Mouse (Mus musculus) fat pad, adult 2 months (tissue): ENCODE results near the gene Fam189b.

Experiments
- DNase-seq: peaks from one replicate; pipeline ENCODE4 v3.0.0-alpha.2; 2011; ENCODE audit warnings: low read depth, low spot score; ENCODE audit errors: extremely low read depth

Fam189b gene

DNA sequence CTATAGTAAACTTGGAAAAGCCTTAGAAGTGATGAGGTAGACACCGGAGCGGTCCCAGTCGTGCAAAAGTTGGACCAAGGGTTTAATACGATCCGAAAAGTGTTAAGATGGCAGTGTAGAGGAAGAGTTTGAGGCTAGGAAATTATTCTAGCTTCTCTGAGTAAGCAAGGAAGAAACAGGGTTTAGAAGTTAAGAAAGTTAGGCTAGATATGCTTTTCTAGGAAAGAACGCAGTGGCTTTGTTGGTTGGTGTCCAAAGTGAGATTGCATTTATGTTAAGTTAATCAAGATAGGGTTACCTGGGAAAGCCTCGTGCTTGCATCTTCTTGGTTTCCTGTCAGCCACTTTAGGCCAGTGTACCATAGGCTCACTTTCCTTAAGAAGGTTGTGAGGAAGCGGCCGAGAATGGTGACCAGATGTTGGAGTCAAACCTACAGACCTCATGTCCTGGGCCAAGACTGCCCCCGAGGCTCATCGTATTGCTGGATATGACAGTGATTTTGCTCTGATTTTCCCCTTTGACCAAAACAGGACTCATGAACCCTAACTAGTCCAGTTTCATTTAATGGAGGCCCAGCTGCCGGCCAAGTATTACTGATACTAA lies 17.6 kb upstream of the Fam189b start:
- no peak for DNase-seq

DNA sequence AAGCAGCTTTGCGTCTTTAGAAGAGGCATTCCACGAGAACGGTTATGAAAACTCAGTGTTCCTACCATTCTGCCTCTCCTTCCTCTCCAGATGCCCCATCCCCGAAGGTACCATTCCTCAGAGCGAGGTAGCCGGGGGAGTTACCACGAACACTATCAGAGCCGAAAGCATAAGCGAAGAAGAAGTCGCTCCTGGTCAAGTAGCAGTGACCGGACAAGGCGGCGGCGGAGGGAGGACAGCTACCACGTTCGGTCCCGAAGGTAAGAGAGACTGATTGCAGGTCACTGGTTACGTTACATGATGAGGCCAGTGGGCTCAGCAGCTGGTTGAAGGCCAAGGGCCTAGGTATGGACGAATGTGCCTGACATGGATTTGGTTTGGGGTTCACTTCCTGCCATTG lies 16.0 kb upstream of the Fam189b start:
- no peak for DNase-seq

DNA sequence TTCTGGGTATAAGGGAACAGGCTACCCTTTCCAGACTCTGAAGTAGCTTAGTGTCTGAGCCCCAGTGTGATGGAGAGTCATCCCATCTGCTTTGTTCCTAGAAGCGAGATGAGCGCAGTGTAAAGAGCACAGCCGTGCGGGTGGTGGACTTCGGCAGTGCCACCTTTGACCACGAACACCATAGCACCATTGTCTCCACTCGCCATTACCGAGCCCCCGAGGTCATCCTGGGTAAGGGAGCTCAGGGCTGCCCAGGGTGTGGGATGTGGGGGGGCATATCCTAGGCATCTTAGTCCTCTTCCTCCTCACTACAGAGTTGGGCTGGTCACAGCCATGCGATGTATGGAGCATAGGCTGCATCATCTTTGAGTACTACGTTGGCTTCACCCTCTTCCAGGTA lies 8.1 kb upstream of the Fam189b start:
- no peak for DNase-seq

DNA sequence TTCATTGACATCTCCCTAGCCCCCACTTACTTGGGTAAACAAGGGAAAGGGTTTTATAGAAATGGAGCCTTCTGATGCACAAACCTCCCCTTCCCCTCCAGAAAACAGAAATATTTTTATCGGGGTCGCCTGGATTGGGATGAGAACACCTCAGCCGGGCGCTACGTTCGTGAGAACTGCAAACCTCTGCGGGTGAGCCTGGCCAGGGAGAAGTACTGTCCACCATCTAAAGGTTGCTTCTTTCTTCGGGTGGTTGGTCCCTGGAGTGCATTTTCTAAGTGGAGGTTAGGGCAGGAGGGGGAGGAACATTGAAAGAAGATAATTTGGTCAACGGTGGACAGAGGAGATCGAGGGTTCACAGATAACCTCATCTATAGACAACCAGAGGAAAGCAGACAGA lies 7.4 kb upstream of the Fam189b start:
- DNase-seq = no peak

DNA sequence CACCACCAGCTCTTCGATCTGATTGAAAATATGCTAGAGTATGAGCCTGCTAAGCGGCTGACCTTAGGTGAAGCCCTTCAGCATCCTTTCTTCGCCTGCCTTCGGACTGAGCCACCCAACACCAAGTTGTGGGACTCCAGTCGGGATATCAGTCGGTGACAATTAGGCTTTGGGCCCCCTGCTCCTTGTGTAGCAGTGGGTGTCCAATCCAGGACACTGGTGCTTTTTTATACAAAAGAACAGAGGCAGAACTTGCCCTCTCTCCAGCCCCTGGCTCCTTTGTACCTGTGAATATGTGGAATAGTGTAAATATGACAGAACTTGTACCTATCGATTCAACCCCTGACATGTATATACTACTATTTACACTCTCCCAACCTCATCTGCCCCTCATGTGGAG lies 6.5 kb upstream of the Fam189b start:
- no peak for DNase-seq

DNA sequence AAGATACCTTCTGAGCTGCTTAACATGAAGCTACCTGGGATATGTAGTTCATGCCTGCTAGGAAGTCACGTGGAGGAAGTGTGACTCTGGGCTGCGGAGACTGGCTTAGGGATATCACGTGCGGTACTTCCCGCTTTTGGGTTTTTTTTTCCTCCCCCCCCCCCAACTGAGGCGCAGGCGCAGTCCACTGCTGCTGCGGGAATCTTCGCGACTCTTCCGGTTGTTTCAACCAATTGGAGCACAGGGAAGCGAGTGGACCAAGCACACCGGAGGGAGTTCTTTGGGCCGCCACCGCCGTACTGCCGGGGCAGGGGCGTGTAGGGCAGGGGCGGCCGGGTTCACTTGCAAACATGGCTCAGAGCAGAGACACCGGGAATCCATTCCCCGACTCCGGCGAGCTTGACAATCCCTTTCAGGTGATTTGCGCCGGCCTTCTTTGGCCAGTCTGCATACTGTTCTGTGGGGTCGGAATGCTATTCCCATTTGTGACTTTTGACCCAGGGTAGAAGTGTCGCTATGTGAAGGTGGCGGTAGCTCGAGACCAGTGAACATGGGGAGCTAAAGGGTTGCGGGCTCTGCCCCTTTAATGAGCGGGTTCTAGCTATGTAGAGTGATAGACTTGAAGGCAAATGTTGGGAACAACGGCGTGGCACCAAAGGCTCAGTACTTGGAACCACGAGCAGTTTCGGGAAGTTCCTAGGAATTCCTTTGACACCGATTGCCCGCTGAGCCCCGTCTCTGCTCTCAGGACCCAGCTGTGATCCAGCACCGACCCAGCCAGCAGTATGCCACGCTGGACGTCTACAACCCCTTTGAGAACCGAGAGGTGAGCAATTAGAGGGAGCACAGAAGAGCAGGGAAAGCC lies 5.5 kb upstream of the Fam189b start, which contains the start of gene Scamp3:
Gene Scamp3 (plus strand): TSS at position 232 of the 865 bp plus-strand sequence.
- peak; percentile 75 for DNase-seq

DNA sequence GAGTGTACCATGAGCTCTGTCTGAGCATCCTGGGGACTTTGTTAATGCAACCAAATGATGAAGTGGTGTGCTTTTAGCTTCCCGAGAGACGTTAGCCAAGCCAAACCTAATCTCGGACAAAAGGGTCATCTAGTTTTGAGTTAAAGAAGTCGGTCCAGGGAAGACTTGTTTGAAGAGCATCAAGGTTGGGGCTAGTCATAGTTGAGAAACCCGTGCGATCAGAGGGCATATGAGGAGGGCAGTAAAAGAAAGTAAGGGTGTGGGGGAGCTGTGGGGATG lies 4.9 kb upstream of the Fam189b start:
- DNase-seq = no peak

DNA sequence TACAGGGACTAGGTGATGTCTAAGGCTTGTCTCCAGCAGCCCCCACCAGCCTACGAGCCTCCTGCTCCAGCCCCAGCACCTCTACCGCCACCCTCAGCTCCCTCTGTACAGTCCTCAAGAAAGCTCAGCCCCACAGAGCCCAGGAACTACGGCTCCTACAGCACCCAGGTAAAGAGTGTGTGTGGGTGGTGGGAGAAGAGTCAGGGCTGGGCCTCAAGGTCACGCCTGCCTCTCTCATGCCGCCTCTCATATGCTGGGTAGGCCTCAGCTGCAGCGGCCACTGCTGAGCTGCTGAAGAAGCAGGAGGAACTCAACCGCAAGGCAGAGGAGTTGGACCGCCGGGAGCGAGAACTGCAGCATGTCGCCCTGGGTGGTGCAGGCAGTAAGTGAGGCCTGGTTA lies 3.9 kb upstream of the Fam189b start:
- DNase-seq = no peak

DNA sequence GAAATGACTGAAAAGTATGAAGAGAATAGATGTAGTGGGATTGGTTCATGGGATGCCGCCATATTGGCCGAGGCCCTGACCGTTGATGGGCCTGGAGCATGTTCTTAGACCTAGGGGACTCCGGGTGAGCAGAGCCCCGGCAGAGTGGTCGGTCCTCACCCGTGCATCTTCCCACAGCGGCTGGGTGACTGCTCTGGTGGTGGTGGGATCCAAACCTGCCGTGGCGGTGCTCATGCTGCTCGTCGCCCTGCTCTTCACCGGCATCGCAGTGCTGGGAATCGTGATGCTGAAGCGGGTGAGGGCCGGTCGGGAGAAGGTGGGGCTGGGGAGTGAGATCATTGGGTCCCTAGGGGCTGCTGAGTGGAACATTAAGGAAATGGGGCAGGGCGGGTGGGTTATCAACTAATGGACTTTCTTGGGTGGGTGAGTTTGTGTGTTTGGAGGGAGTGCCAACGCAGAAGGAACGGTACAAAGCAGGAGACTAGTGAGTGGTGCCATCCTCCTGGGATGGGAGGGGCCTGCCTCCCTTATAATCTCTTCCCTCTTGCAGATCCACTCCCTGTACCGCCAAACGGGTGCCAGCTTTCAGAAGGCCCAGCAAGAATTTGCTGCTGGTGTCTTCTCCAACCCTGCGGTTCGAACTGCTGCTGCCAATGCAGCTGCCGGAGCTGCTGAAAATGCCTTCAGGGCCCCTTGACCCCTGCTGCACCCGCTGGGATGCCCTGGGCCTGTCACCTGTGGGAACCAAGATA lies 1.0 kb upstream of the Fam189b start:
- DNase-seq = no peak

DNA sequence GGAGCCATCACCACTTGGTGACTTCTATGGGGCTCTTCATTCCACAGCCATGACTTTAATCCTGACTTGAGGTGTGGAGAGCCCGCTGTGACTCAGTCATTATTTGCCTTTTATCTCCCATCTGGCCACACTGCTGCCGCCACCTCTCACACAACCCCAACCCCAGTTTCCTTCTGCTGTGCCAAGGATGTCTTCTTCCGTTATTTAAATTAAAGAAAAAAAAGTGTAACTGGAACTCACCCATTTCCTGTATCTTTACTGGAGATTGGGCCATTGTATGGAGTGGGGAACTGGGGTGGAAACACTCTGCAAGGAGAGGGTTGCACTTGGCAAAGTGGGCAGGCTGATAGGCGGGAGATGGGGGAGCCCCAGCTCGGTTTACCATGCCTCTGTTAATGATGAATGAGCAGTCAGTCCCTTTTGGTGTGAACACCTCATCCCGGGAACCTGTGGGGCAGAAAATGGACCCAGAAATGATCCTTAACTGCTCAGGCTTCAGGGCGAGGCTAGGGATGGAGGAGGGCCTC lies 349 bp upstream of the Fam189b start:
- DNase-seq = no peak

DNA sequence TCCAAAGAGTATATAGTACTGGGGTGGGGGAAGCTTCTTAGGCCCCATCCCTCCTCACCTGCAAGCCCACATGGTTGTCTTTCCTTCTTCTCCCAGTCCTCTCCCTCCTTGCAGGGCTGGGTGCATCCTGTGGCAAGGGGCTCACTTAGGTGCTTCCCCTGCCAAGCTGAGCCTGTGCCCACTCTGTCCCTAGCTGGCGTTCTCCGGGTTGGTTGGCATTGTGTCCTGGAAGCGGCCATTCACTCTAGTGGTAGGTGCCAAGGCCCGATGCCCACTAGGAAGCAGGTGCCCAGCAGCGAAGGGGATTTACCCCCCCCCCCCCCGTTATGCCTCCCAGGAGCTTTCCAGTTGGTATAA lies 994 bp downstream of the Fam189b start:
- no peak for DNase-seq

DNA sequence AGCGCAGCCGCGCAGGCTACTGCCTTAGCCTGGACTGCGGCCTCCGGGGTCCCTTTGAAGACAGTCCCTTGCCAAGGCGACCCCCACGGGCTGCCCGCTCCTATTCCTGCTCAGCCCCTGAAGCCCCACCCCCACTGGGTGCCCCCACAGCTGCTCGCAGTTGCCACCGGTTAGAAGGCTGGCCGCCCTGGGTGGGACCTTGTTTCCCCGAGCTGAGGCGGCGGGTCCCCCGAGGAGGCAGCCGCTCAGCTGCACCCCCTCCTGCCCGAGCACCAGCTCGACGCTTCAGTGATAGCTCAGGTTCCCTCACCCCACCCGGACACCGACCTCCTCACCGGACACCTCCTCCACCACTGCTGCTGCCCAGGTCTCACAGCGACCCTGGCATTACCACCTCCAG lies 4.3 kb downstream of the Fam189b start:
- DNase-seq = no peak

DNA sequence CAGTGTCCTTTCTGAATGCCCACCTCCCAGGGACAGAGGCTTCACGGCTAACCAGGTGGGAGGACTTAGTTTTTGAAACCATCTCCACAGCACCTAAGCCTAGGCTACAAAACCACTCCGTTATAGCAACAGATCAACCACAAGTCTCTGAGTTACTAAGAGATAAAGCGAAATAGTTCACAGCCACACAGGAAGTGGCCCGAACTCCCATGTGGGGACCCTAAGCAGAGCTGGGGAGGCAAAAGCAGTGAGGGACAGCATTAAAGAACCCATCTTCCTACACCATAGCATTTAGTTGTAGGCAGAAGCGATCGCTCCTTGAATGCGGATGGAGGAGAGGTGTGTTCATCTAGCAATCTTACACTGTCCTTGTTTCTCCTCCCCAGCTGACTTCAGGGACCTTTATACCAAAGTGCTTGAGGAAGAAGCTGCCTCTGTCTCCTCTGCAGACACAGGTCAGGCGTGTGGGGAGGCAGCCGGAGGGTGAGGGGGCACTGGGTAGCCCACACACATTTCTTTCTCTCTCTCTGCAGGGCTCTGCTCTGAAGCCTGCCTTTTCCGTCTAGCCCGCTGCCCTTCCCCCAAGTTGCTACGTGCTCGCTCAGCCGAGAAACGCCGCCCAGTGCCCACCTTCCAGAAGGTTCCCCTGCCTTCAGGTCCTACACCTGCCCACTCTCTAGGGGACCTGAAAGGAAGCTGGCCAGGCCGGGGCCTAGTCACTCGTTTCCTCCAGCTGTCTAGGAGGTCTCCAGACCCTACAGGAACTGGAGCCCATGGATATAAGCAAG lies 4.9 kb downstream of the Fam189b start:
- DNase-seq = no peak

DNA sequence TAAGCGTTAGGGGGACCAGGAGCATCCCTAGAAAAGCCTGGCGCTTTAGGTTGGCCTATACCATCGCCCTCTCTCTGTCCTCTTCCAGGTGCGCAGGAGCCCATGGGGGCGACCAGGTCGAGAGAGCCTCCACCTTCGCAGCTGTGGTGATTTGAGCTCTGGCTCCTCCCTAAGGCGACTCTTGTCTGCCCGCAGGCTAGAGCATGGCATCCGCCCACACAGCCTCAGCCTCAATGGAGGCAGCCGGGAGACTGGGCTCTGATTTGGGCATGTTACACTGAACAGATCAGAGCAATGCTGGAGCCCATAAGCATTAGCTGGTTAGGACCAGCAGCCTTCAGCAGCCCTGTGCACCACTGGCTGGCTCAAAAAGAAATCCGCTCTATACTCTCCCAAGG lies 5.5 kb downstream of the Fam189b start:
- no peak for DNase-seq

DNA sequence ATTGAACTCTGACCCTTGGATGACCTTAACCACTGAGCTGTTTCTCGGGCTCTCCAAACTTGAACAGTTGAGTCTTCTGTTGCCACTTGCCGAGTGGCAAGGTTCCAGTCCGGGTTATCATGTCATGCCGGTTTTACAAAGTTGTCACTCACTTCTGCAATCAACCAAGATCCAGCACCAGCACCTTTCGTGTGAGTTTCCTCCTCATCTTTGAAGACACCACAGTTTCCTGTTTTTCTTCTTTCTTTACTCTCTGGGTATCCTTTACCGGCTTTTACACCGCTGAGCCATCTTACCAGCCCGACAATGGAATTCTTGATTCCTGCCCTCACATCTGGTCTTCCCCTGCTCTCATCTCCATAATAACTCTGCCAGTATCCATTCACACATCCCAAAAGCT lies 7.5 kb downstream of the Fam189b start:
- no peak for DNase-seq

DNA sequence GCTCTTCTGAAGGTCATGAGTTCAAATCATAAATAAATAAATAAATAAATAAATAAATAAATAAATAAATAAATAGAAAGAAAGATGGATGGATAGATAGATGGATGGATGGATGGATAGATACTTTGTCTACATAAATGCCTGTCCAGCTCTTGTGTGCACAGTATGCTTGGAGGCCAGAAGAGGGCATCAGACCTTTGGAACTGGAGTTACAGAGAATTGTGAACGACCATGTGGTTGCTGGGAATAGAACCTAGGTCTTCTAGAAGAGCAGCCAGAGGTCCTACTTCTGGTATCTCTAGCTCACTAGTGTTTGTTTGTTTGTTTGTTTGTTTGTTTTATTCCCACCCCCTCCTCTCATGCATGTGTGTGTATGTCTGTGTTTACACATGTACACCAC lies 10.4 kb downstream of the Fam189b start:
- DNase-seq = no peak

DNA sequence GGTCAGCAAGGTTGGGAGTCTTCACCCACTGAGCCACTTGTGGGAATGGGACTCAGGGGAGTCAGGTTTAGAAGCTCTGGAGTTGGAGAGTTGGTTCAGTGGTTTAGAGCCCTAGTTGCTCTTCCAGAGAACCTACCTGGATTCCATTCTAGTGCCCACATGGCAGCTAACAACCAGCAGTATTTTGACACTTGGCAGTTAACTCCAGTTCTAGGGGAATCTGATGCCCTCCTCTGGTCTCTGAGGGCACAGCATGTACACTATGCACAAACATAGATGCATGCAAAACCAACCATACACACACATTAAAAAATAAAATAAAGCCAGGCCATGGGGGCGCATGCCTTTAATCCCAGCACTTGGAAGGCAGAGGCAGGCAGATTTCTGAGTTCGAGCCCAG lies 10.9 kb downstream of the Fam189b start:
- DNase-seq = no peak

DNA sequence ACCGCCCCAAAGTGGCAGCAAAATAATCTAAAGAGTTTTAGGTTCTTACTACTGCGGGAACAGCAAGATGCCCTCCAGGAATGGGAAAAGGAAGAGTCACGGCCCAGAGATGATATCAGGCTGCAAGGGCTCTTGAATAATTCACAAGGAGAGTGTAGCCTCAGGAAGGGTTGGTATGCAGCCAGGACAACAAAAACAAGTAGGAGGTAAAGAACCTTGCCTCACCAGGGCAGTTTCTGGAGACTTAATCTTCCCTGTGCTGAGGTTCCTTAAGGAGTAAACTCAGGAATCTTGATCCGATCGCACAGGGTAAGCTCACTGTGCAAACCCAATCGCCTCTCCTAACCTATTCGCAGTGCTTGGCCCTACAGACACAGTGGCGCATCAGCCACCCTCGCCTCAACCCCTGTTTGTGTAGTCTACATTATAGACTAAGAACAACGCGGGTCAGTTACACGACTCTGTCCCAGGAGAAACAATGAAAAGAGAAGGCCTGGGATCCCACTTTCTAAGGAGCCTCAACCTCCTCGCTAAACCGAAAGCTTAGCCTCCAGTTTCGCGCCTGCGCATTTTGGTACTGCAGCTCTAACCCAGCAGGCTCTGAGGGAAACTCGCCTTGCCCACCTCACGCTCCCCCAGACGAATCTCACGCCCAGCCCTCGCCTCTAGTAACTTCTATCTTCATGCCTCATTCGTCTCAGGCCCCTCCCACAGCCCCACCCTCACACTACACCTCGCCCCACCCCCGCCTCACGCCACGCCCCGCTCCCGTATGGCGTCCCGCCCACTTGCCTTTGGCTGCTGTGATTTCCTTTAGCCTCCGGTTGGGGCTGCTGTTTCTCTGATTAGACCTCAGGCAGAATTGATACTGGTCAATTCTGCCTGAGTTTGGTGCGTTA lies 13.3 kb downstream of the Fam189b start:
- DNase-seq = peak; percentile 77

DNA sequence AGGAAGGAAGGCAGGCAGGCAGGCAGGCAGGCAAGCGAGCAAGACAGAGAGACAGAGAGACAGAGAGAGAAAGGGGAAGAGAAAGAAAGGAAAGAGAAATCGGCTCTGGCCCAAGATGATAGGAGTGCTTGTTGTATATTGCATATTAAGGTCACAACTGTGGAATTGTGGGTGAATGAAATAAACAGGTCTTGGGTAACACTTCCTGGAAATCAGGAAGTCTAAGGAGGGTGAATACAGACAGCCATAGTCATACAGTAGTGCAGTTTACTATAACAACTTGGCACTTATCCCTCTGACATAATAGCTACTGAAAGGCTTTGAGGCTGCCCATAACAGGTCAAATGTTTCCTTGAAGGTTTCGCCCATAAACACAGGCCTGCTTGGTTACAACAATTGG lies 16.9 kb downstream of the Fam189b start:
- no peak for DNase-seq
